Mouse (Mus musculus) gastrocnemius, postnatal 36 days (tissue): ENCODE data around the gene Ets2. TPM values are rescaled to one million over a fixed set of nuclear protein-coding genes. Genes with fewer than 3 reads are reported as not detected.
"Not testable (repeated sequence)": the region's sequence is repeated elsewhere in the genome, so short reads cannot be mapped to it uniquely, and the experiment has no call there.

ENCODE experiments used
- DNase-seq, 2 experiments: peaks; one replicate each; pipeline ENCODE4 v3.0.0; 2022
- intact Hi-C: fragments of 180-260 bp; cut with DNase I; formaldehyde crosslinking; loops from one replicate; pipeline ENCODE4 v1.15.1; 2025
- total RNA-seq, 2 experiments: library from RNA; stranded (reverse); gene quantifications; 2 replicates each; pipeline ENCODE4 v1.2.3; 2021

Ets2 gene
- total RNA-seq, 2 experiments from 2014 or later: 29.7 to 33.0 TPM

GRCm38 (mm10) chr16:95761742-95762141, 59.9 kb downstream of the Ets2 start:
- no peak for DNase-seq
- intact Hi-C loops: loop anchor here (2.0 to 5.0 kb wide), 2 partner anchors 59 to 63 kb away; partner anchors contain the start of gene Ets2

- intact Hi-C loops: loop anchor here (2.0 to 5.0 kb wide), 2 partner anchors 61 to 62 kb away; partner anchors contain the start of gene Ets2
- DNase-seq: peak; percentile 25 to 35
Observed at GRCm38 (mm10) chr16:95763201-95763600, 61.3 kb downstream of the Ets2 start.

GRCm38 (mm10) chr16:95764041-95764440, 62.2 kb downstream of the Ets2 start:
- intact Hi-C loops: loop anchor here (5.0 kb wide), 1 partner anchor 62 kb away; the partner anchor contains the start of gene Ets2
- not testable (repeated sequence) for DNase-seq

GRCm38 (mm10) chr16:95766181-95766580, 64.3 kb downstream of the Ets2 start:
- no peak for DNase-seq
- intact Hi-C loops: loop anchor here (5.0 kb wide), 1 partner anchor 109 kb away; no protein-coding TSS in a partner anchor

GRCm38 (mm10) chr16:95767246-95767645, 65.4 kb downstream of the Ets2 start:
- intact Hi-C loops: loop anchor here (5.0 kb wide), 1 partner anchor 110 kb away; no protein-coding TSS in a partner anchor
- DNase-seq: no peak

- peak in 1 of 2 experiments; percentile 49 for DNase-seq
- intact Hi-C loops: loop anchor here (5.0 kb wide), 1 partner anchor 112 kb away; no protein-coding TSS in a partner anchor
Observed at GRCm38 (mm10) chr16:95769066-95769995, 67.5 kb downstream of the Ets2 start.

GRCm38 (mm10) chr16:95769996-95770334, 68.1 kb downstream of the Ets2 start:
- intact Hi-C loops: loop anchor here (5.0 kb wide), 1 partner anchor 113 kb away; no protein-coding TSS in a partner anchor
- DNase-seq: no peak

- intact Hi-C loops: no loop called here
- DNase-seq: no peak
Observed at GRCm38 (mm10) chr16:95770402-95770801, 68.5 kb downstream of the Ets2 start.

Other genes starting within 250 kb of the Ets2 start
- 10 to 100 TPM in 1 of 2 experiments, 1 to 10 TPM in 1; 9.8 to 10.7 TPM for gene Erg, start 115.5 kb upstream of the Ets2 start, total RNA-seq